Mouse (Mus musculus): ENCODE measurements around the gene Gnptab.

The Gnptab gene

GRCm38 (mm10) chr10:88377666-88378065 lies 1.3 kb upstream of the Gnptab start:
- DNase-seq (ENCODE audit: low spot score in 2 of 2): no peak

- peak in 1 of 2 experiments; percentile 52 for DNase-seq (ENCODE audit: low spot score in 2 of 2)
These were observed 1.1 kb downstream of the Gnptab start for GRCm38 (mm10) chr10:88380002-88380401.

GRCm38 (mm10) chr10:88380430-88381060 lies 1.6 kb downstream of the Gnptab start:
- no peak for DNase-seq (ENCODE audit: low spot score in 2 of 2)

GRCm38 (mm10) chr10:88381286-88381685 lies 2.4 kb downstream of the Gnptab start:
- no peak for DNase-seq (ENCODE audit: low spot score in 2 of 2)

GRCm38 (mm10) chr10:88382009-88382408 lies 3.1 kb downstream of the Gnptab start:
- no peak for DNase-seq (ENCODE audit: low spot score in 2 of 2)

GRCm38 (mm10) chr10:88383479-88383878 lies 4.5 kb downstream of the Gnptab start:
- DNase-seq (ENCODE audit: low spot score in 2 of 2): no peak

GRCm38 (mm10) chr10:88384081-88384480 lies 5.1 kb downstream of the Gnptab start:
- DNase-seq (ENCODE audit: low spot score in 2 of 2): no peak

GRCm38 (mm10) chr10:88385290-88385689 lies 6.4 kb downstream of the Gnptab start:
- DNase-seq (ENCODE audit: low spot score in 2 of 2): no peak

GRCm38 (mm10) chr10:88385758-88386157 lies 6.8 kb downstream of the Gnptab start:
- DNase-seq (ENCODE audit: low spot score in 2 of 2): no peak

- no peak for DNase-seq (ENCODE audit: low spot score in 2 of 2)
These were observed 7.3 kb downstream of the Gnptab start for GRCm38 (mm10) chr10:88386251-88386650.

GRCm38 (mm10) chr10:88389576-88389975 lies 10.6 kb downstream of the Gnptab start:
- no peak for DNase-seq (ENCODE audit: low spot score in 2 of 2)

GRCm38 (mm10) chr10:88390096-88390790 lies 11.3 kb downstream of the Gnptab start:
- peak in 1 of 2 experiments; percentile 43 for DNase-seq (ENCODE audit: low spot score in 2 of 2)

- DNase-seq (ENCODE audit: low spot score in 2 of 2): no peak
These were observed 12.6 kb downstream of the Gnptab start for GRCm38 (mm10) chr10:88391495-88391894.

GRCm38 (mm10) chr10:88392181-88392847 lies 13.4 kb downstream of the Gnptab start:
- DNase-seq (ENCODE audit: low spot score in 2 of 2): no peak

- DNase-seq (ENCODE audit: low spot score in 2 of 2): no peak
These were observed 19.8 kb downstream of the Gnptab start for GRCm38 (mm10) chr10:88398668-88399243.

GRCm38 (mm10) chr10:88399271-88399670 lies 20.3 kb downstream of the Gnptab start:
- no peak for DNase-seq (ENCODE audit: low spot score in 2 of 2)

GRCm38 (mm10) chr10:88403021-88403420 lies 24.1 kb downstream of the Gnptab start:
- DNase-seq (ENCODE audit: low spot score in 2 of 2): no peak

- DNase-seq (ENCODE audit: low spot score in 2 of 2): no peak
These were observed 25.3 kb downstream of the Gnptab start for GRCm38 (mm10) chr10:88404220-88404619.

- DNase-seq (ENCODE audit: low spot score in 2 of 2): no peak
These were observed 26.9 kb downstream of the Gnptab start for GRCm38 (mm10) chr10:88405812-88406211.

- no peak for DNase-seq (ENCODE audit: low spot score in 2 of 2)
These were observed 29.1 kb downstream of the Gnptab start for GRCm38 (mm10) chr10:88407875-88408631.

GRCm38 (mm10) chr10:88409751-88410150 lies 30.8 kb downstream of the Gnptab start:
- DNase-seq (ENCODE audit: low spot score in 2 of 2): no peak

All from urinary bladder, postnatal 36 days (tissue).